Comparison of ENCODE assay signal across 36 mouse cellular contexts in genomic region chr7:143837705-143838358, GRCm38 (mm10). TPM values are rescaled to one million over a fixed set of nuclear protein-coding genes. Genes with fewer than 3 reads are reported as not detected.
DNase-seq lines count a peak whose midpoint lies in the region; ATAC-seq and TF ChIP-seq lines count a peak whose summit lies in the region.
"Had no signal": no experiment of that assay in that cellular context is flagged by ENCODE, and none has a peak within 500 bp of the region (broad histone marks: within the 10 kb centered on the region; RNA-seq: fewer than 3 reads in every experiment).

No protein-coding gene starts in this region.

- H3K4me3 ChIP-seq in myocyte, result no peak overlapping the region
- H3K4me3 ChIP-seq in liver, postnatal 0 days (ENCODE audit: low read depth, low read length), result no peak overlapping the region
- H3K4me3 ChIP-seq in left cerebral cortex, adult 2 months, result no peak overlapping the region
- H3K4me3 ChIP-seq: embryonic facial prominence, embryonic 10.5 days; embryonic facial prominence, embryonic 15.5 days; heart, embryonic 13.5 days; limb, embryonic 12.5 days; liver, embryonic 15.5 days; lung, embryonic 15.5 days; midbrain, embryonic 10.5 days; midbrain, embryonic 15.5 days had no signal

- H3K4me1 ChIP-seq in liver, postnatal 0 days (ENCODE audit: insufficient read depth), result peaks cover 14% of the 10 kb centered on the region
- H3K4me1 ChIP-seq: limb, embryonic 12.5 days; lung, embryonic 15.5 days had no signal

- no peak for ATAC-seq in liver, postnatal 0 days
- ATAC-seq: forebrain, embryonic 14.5 days; intestine, embryonic 16.5 days; midbrain, embryonic 15.5 days had no signal

- H3K4me2 ChIP-seq in myocyte (ENCODE audit: low read depth), result peak overlapping the region; percentile 38
- no peak overlapping the region for H3K4me2 ChIP-seq in liver, postnatal 0 days (ENCODE audit: low read depth, low read length)
- H3K4me2 ChIP-seq: embryonic facial prominence, embryonic 15.5 days; heart, embryonic 13.5 days; limb, embryonic 12.5 days; liver, embryonic 15.5 days; lung, embryonic 15.5 days; midbrain, embryonic 15.5 days had no signal

- peaks cover 54% of the 10 kb centered on the region for H3K36me3 ChIP-seq in myocyte (ENCODE audit: control insufficient read depth, insufficient read depth)
- peaks cover 18% of the 10 kb centered on the region for H3K36me3 ChIP-seq in liver, postnatal 0 days (replicated peaks; ENCODE audit: insufficient read depth, low read length)

- intact Hi-C loops in heart, postnatal 36 days (cut with DNase I), result loop anchor here (10.0 kb wide), 1 partner anchor 237 kb away; no protein-coding TSS in a partner anchor
- intact Hi-C loops in left cerebral cortex, adult 2 months (cut with DNase I), result loop anchor here (10.0 kb wide), 3 partner anchors 237 to 637 kb away; partner anchors contain the start of gene Cttn

- H3K9me3 ChIP-seq in liver, postnatal 0 days (ENCODE audit: low read length), result no peaks in the 10 kb centered on the region
- H3K9me3 ChIP-seq: embryonic facial prominence, embryonic 10.5 days; embryonic facial prominence, embryonic 15.5 days; heart, embryonic 13.5 days; limb, embryonic 12.5 days; liver, embryonic 15.5 days; lung, embryonic 15.5 days; midbrain, embryonic 10.5 days; midbrain, embryonic 15.5 days had no signal

- H3K79me2 ChIP-seq in myocyte (ENCODE audit: control insufficient read depth, insufficient read depth), result peaks cover 39% of the 10 kb centered on the region

- H3K27ac ChIP-seq in liver, postnatal 0 days (ENCODE audit: low read depth), result no peak overlapping the region
- no peak overlapping the region for H3K27ac ChIP-seq in left cerebral cortex, adult 2 months
- H3K27ac ChIP-seq: embryonic facial prominence, embryonic 10.5 days; embryonic facial prominence, embryonic 15.5 days; heart, embryonic 13.5 days; kidney, postnatal 0 days; limb, embryonic 12.5 days; liver, embryonic 15.5 days; lung, embryonic 15.5 days; midbrain, embryonic 10.5 days; midbrain, embryonic 15.5 days had no signal

- no peaks in the 10 kb centered on the region for H3K27me3 ChIP-seq in myocyte (ENCODE audit: control insufficient read depth, insufficient read depth, insufficient read length)
- H3K27me3 ChIP-seq in liver, postnatal 0 days (ENCODE audit: insufficient read depth, low read length), result no peaks in the 10 kb centered on the region
- H3K27me3 ChIP-seq: embryonic facial prominence, embryonic 15.5 days; heart, embryonic 13.5 days; limb, embryonic 12.5 days; liver, embryonic 15.5 days; lung, embryonic 15.5 days; midbrain, embryonic 15.5 days had no signal

- WGBS in liver, postnatal 0 days (ENCODE audit: insufficient replicate concordance), result 76% methylated on average over 3 of the region's 3 CpGs

- TF ChIP-seq EP300 in liver, postnatal 0 days (IDR thresholded peaks at IDR 0.05; ENCODE audit: low read depth), result no peak

- H3K9ac ChIP-seq in liver, postnatal 0 days (replicated peaks), result no peak overlapping the region
- H3K9ac ChIP-seq: embryonic facial prominence, embryonic 15.5 days; heart, embryonic 13.5 days; limb, embryonic 12.5 days; liver, embryonic 15.5 days; lung, embryonic 15.5 days; midbrain, embryonic 15.5 days had no signal

- H3ac ChIP-seq in myocyte (ENCODE audit: control insufficient read depth, insufficient read length), result no peak overlapping the region

- peak; percentile 19 for TF ChIP-seq POLR2A in myocyte (IDR thresholded peaks at IDR 0.05; ENCODE audit: insufficient read length, low read depth)

- peak; percentile 80 for DNase-seq in heart, adult 11 months
- no peak for DNase-seq in heart, postnatal 36 days
- peak; percentile 51 to 59 for DNase-seq in thymus, postnatal 10 days (ENCODE audit: low spot score in 2 of 2)
- DNase-seq in liver, postnatal 0 days, result no peak
- no peak for DNase-seq in left cerebral cortex, adult 2 months (ENCODE audit: extremely low spot score in 1 of 2, low spot score in 2 of 2)
- DNase-seq in ovary, postnatal 36 days (ENCODE audit: low spot score), result no peak
- DNase-seq: B cell, adult 2 months; cerebellum, adult 11-12 months; cerebellum, postnatal 14 days; gastrocnemius, postnatal 36 days; heart, postnatal 10 days; kidney, adult 8-10 months; layer of hippocampus, postnatal 36 days; right cerebral cortex, adult 18-20 months had no signal

- TF ChIP-seq CTCF in liver, postnatal 0 days (IDR thresholded peaks at IDR 0.05; ENCODE audit: low read depth), result no peak
- TF ChIP-seq CTCF in left cerebral cortex, adult 2 months (IDR thresholded peaks at IDR 0.05), result no peak

TF ChIP-seq in myocyte, 11 proteins besides CTCF, POLR2A, EP300 and RAD21:
- TF ChIP-seq TCF3 (IDR thresholded peaks at IDR 0.05; ENCODE audit: insufficient read length, low read depth) (no peak), TCF12 (IDR thresholded peaks at IDR 0.05; ENCODE audit: insufficient read depth, poor library complexity, severe bottlenecking) (peak; percentile 43), MYOG (IDR thresholded peaks at IDR 0.05; ENCODE audit: control insufficient read depth in 1 of 3, insufficient read depth in 1 of 3, insufficient read length in 2 of 3, low read depth in 2 of 3) (peak; percentile 15 to 88 (median 27)), SRF (IDR thresholded peaks at IDR 0.05; ENCODE audit: control insufficient read depth, insufficient read length, low read depth) (no peak), POLR2AphosphoS2 (IDR thresholded peaks at IDR 0.05; ENCODE audit: insufficient read length, low read depth) (no peak), MYOD1 (IDR thresholded peaks at IDR 0.05; ENCODE audit: control insufficient read depth in 1 of 3, insufficient read length in 2 of 3, low read depth in 2 of 3) (peak in 2 of 3 experiments; percentile 76 to 96), USF1 (IDR thresholded peaks at IDR 0.05; ENCODE audit: low read depth) (peak; percentile 50), REST (IDR thresholded peaks at IDR 0.05; ENCODE audit: insufficient read depth, insufficient read length) (no peak)

RNA-seq across cellular contexts. Expression of gene Dhcr7, which starts 14.9 kb away (rescaled TPM):
- 1 to 10 TPM; 5.6 to 6.2 TPM for total RNA-seq in heart, postnatal 36 days (2021)
- polyA plus RNA-seq in myocyte (2012; fragmentation: generic; extraction: Trizol), result 107 TPM
- polyA plus RNA-seq in liver, postnatal 0 days (2015; fragmentation: Nextera tagmentation; extraction: Ambion mirVana), result 11.4 and 12.1 TPM in 2 replicates
- total RNA-seq in left cerebral cortex, adult 2 months (2021), result 10 to 100 TPM; 31.6 to 36.1 TPM

RNA-seq across cellular contexts. Expression of gene Nadsyn1, which starts 15.2 kb away (rescaled TPM):
- 1 to 10 TPM; 4.2 to 4.4 TPM for total RNA-seq in heart, postnatal 36 days (2021)
- 5.7 TPM for polyA plus RNA-seq in myocyte (2012; fragmentation: generic; extraction: Trizol)
- 9.2 and 11.1 TPM in 2 replicates for polyA plus RNA-seq in liver, postnatal 0 days (2015; fragmentation: Nextera tagmentation; extraction: Ambion mirVana)
- 1 to 10 TPM; 6.4 to 7.1 TPM for total RNA-seq in left cerebral cortex, adult 2 months (2021)

RNA-seq across cellular contexts. Expression of gene Gm498, which starts 28.8 kb away (rescaled TPM):
- total RNA-seq in heart, postnatal 36 days (2021), result not detected
- polyA plus RNA-seq in myocyte (2012; fragmentation: generic; extraction: Trizol), result not detected
- polyA plus RNA-seq in liver, postnatal 0 days (2015; fragmentation: Nextera tagmentation; extraction: Ambion mirVana), result not detected in 2 replicates
- total RNA-seq in left cerebral cortex, adult 2 months (2021), result not detected
- total RNA-seq: adrenal gland, adult 18-20 months; gastrocnemius, postnatal 36 days; heart, adult 8-10 months; heart, postnatal 10 days; layer of hippocampus, postnatal 36 days; left cerebral cortex, postnatal 14 days; liver, adult 2 months; megakaryocyte progenitor cell, adult 5-6 weeks; neutrophil, adult 5-6 weeks had no signal
- polyA plus RNA-seq: cortical plate, adult 2 months; embryonic facial prominence, embryonic 10.5 days; embryonic facial prominence, embryonic 15.5 days; forebrain, embryonic 14.5 days; heart, embryonic 13.5 days; hindbrain, embryonic 11.5 days; intestine, embryonic 16.5 days; kidney, postnatal 0 days; large intestine, adult 2 months; limb, embryonic 12.5 days; liver, adult 2 months; liver, embryonic 15.5 days; lung, embryonic 15.5 days; midbrain, embryonic 10.5 days; midbrain, embryonic 15.5 days; neural tube, embryonic 11.5 days had no signal

RNA-seq across cellular contexts. Expression of gene Mrgpre, which starts 53.5 kb away (rescaled TPM):
- 1 to 10 TPM; 1.2 to 1.4 TPM for total RNA-seq in heart, postnatal 36 days (2021)
- polyA plus RNA-seq in myocyte (2012; fragmentation: generic; extraction: Trizol), result 1.9 TPM
- polyA plus RNA-seq in liver, postnatal 0 days (2015; fragmentation: Nextera tagmentation; extraction: Ambion mirVana), result 0.08 and 0.15 TPM in 2 replicates
- total RNA-seq in left cerebral cortex, adult 2 months (2021), result 1 to 10 TPM; 5.5 to 7.0 TPM

Comparison
In these comparisons a context has a peak if more than half of its experiments do, and no peak if none do; other contexts are left out.
1. DNase-seq: peak in heart, adult 11 months (single experiment) and thymus, postnatal 10 days (2 of 2); none in heart, postnatal 36 days (0 of 2), liver, postnatal 0 days (single experiment), left cerebral cortex, adult 2 months (0 of 2) and ovary, postnatal 36 days (single experiment).
2. RNA of gene Dhcr7, which starts 14.9 kb away (total RNA-seq): 31.6 to 36.1 TPM in left cerebral cortex, adult 2 months; 5.6 to 6.2 TPM in heart, postnatal 36 days; every median in the first group is over 4 times any median in the second.